Mouse (Mus musculus) ES-E14 (cell line): ENCODE measurements at regions not wholly inside any gene's neighbourhood (a gene's known extent, or its start where the extent isn't known, plus 50 kb on each side); places are given as distances from the start of the nearest gene placed in this dataset.

ENCODE experiments used
- DNase-seq: peaks from one replicate; pipeline ENCODE4 v3.0.0-alpha.2; 2013; ENCODE audit warnings: low read depth, low spot score
- H3K27ac ChIP-seq: 2 replicates; pipeline ENCODE4 v1.5.1; 2012; ENCODE audit warnings: low read depth, mild to moderate bottlenecking, low read length, moderate library complexity, mixed read lengths; ENCODE audit not compliant: poor library complexity, insufficient read depth, severe bottlenecking
- H3K36me3 ChIP-seq: 2 replicates; pipeline ENCODE4 v1.6.1; 2012; ENCODE audit warnings: mild to moderate bottlenecking, low read length, moderate library complexity, mixed read lengths; ENCODE audit not compliant: control insufficient read depth, poor library complexity, insufficient read depth, severe bottlenecking
- H3K4me1 ChIP-seq, 2 experiments: fragments of 150-350 bp in 1 of 2; sonication (generic) in 1 of 2; 2 replicates each; pipeline ENCODE4 v1.6.1; 2012; ENCODE audit warnings: low read length in 2 of 2, mild to moderate bottlenecking in 1 of 2, mixed read lengths in 1 of 2; ENCODE audit not compliant: control insufficient read depth in 2 of 2, insufficient read depth in 2 of 2, poor library complexity in 1 of 2
- H3K4me3 ChIP-seq, 2 experiments: fragments of 150-350 bp in 1 of 2; sonication (generic) in 1 of 2; 2 replicates each; pipeline ENCODE4 v1.5.1; 2012; ENCODE audit warnings: low read length in 2 of 2, low read depth in 1 of 2, mild to moderate bottlenecking in 1 of 2, mixed read lengths in 1 of 2; ENCODE audit not compliant: insufficient read depth in 1 of 2, poor library complexity in 1 of 2, severe bottlenecking in 1 of 2
- H3K9ac ChIP-seq: 2 replicates; pipeline ENCODE4 v1.6.1; 2012; ENCODE audit warnings: low read depth, mild to moderate bottlenecking, low read length, mixed read lengths; ENCODE audit not compliant: poor library complexity, insufficient read depth, severe bottlenecking
- H3K9me3 ChIP-seq: fragments of 150-350 bp; sonication (generic); 2 replicates; pipeline ENCODE4 v1.6.1; 2012; ENCODE audit warnings: low read depth, mild to moderate bottlenecking, low read length; ENCODE audit not compliant: control insufficient read depth, insufficient read depth
- CHD2 ChIP-seq: IDR thresholded peaks from 2 replicates; pipeline ENCODE4 v1.6.1; 2014; ENCODE audit warnings: mild to moderate bottlenecking, low read depth, low read length, inconsistent platforms
- HCFC1 ChIP-seq: IDR thresholded peaks from 2 replicates; pipeline ENCODE4 v1.6.1; 2012; ENCODE audit warnings: low read length, inconsistent platforms, borderline replicate concordance; ENCODE audit not compliant: insufficient read depth
- MAFK ChIP-seq: IDR thresholded peaks from 2 replicates; pipeline ENCODE4 v1.6.1; 2014; ENCODE audit warnings: mild to moderate bottlenecking, low read depth, low read length, inconsistent platforms; ENCODE audit not compliant: insufficient read depth
- ZC3H11A ChIP-seq: IDR thresholded peaks from 2 replicates; pipeline ENCODE4 v1.6.1; 2012; ENCODE audit warnings: low read depth, mild to moderate bottlenecking, inconsistent platforms, low read length, borderline replicate concordance
- ZNF384 ChIP-seq: IDR thresholded peaks from 2 replicates; pipeline ENCODE4 v1.6.1; 2012; ENCODE audit warnings: low read depth, low read length, inconsistent platforms
- in situ Hi-C, 2 experiments: fragments of 600-800 bp; cut with MboI; formaldehyde crosslinking; loops; one replicate each; pipeline ENCODE4 v1.15.1; 2025; ENCODE audit warnings: low sequenced_read_pairs in 2 of 2, inconsistent platforms in 1 of 2; ENCODE audit not compliant: unreplicated experiment in 2 of 2

DNA sequence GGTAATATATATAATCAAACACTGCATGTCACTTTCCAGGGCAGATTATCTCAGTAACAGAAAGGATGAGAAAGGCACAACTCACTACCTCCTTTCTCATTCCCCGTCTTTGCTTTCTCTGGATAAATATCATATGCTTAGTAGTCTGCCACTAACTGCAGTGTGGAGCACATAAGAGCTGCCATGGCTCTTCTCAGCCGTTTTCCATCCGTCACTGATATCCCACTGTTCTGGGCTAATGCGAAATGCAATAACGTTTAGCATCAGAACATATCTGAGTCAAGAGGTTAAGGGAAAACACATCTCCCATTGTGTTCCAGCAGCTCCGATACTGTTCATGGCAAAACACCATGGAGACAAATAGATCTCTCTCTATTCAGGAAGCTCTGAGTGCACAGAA is 379.8 kb upstream of the Ubash3b start:
- Histone ChIP-seq H3K4me3 (no peak overlapping the region), H3K4me1 (no peaks in the 10 kb centered on the region), H3K9ac (no peak overlapping the region), H3K36me3 (no peaks in the 10 kb centered on the region), H3K27ac (no peak overlapping the region), H3K9me3 (no peaks in the 10 kb centered on the region)
- in situ Hi-C loops = no loop called here
- no peak for DNase-seq
- TF ChIP-seq ZC3H11A (no peak), ZNF384 (no peak), HCFC1 (no peak), CHD2 (no peak), MAFK (no peak)

DNA sequence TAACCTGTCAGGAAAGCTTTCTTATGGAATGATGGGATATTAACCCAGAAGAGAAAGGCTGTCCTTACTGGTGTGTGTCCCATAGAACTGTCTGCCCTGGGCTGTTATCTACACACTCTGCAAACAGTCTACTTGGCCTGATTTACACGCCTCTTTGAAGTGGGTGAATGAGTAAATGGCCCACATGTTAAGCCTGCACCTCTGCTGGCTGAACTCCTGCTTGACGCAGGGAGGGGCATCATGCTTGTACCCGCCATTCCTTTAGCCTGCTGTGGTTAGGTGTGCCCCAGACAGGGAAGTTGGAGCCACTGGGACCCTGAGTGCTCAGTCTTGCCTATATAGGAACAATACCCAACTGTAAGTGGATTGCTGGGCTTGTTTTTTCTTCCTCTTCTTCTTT is 371.3 kb upstream of the Ubash3b start:
- in situ Hi-C loops = no loop called here
- Histone ChIP-seq H3K27ac (no peak overlapping the region), H3K4me1 (no peaks in the 10 kb centered on the region), H3K36me3 (no peaks in the 10 kb centered on the region), H3K9ac (no peak overlapping the region), H3K9me3 (no peaks in the 10 kb centered on the region), H3K4me3 (no peak overlapping the region)
- no peak for TF ChIP-seq MAFK
- TF ChIP-seq CHD2 = no peak
- no peak for TF ChIP-seq ZNF384
- TF ChIP-seq ZC3H11A = no peak
- no peak for TF ChIP-seq HCFC1
- no peak for DNase-seq

GRCm38 (mm10) chr9:41532290-41532689 is 370.8 kb upstream of the Ubash3b start:
- in situ Hi-C loops = no loop called here
- Histone ChIP-seq H3K9me3 (no peaks in the 10 kb centered on the region), H3K9ac (no peak overlapping the region), H3K4me3 (no peak overlapping the region), H3K27ac (no peak overlapping the region), H3K4me1 (no peaks in the 10 kb centered on the region), H3K36me3 (no peaks in the 10 kb centered on the region)
- no peak for DNase-seq
- TF ChIP-seq HCFC1 (no peak), ZNF384 (no peak), MAFK (no peak), ZC3H11A (no peak), CHD2 (no peak)

GRCm38 (mm10) chr9:41531596-41531995 is 370.1 kb upstream of the Ubash3b start:
- H3K4me1 ChIP-seq = no peaks in the 10 kb centered on the region
- no peak for TF ChIP-seq ZC3H11A
- no peak for TF ChIP-seq ZNF384
- no peak for TF ChIP-seq HCFC1
- no peak for TF ChIP-seq CHD2
- TF ChIP-seq MAFK = no peak
- no peak overlapping the region for H3K27ac ChIP-seq
- no peak overlapping the region for H3K9ac ChIP-seq
- no peaks in the 10 kb centered on the region for H3K36me3 ChIP-seq
- DNase-seq = no peak
- no peaks in the 10 kb centered on the region for H3K9me3 ChIP-seq
- in situ Hi-C loops = no loop called here
- H3K4me3 ChIP-seq = no peak overlapping the region

GRCm38 (mm10) chr9:41526126-41526525 is 364.6 kb upstream of the Ubash3b start:
- Histone ChIP-seq H3K27ac (no peak overlapping the region), H3K9me3 (no peaks in the 10 kb centered on the region), H3K4me3 (no peak overlapping the region), H3K36me3 (no peaks in the 10 kb centered on the region), H3K4me1 (no peaks in the 10 kb centered on the region), H3K9ac (no peak overlapping the region)
- no peak for TF ChIP-seq ZNF384
- TF ChIP-seq HCFC1 = no peak
- no peak for TF ChIP-seq CHD2
- TF ChIP-seq MAFK = no peak
- no peak for TF ChIP-seq ZC3H11A
- no peak for DNase-seq
- in situ Hi-C loops = no loop called here
